Mouse (Mus musculus) MEL (cell line): ENCODE measurements around the gene Rbfox3. TPM values are rescaled to one million over a fixed set of nuclear protein-coding genes. Genes with fewer than 3 reads are reported as not detected.

Source experiments
- DNase-seq: peaks from one replicate; pipeline ENCODE4 v3.0.0; 2011; ENCODE audit warnings: low read depth, low spot score
- H3K27ac ChIP-seq: 2 replicates; pipeline ENCODE4 v1.5.1; 2012; ENCODE audit warnings: low read depth, mild to moderate bottlenecking, control low read depth, low read length, moderate library complexity; ENCODE audit not compliant: control insufficient read depth
- H3K27me3 ChIP-seq, 2 experiments: fragments of 150-350 bp in 1 of 2; sonication (generic) in 1 of 2; 2 replicates each; pipeline ENCODE4 v1.6.1; 2012; ENCODE audit warnings: low read length in 2 of 2, mild to moderate bottlenecking in 2 of 2, improper control_type of control experiment in 1 of 2, moderate library complexity in 1 of 2; ENCODE audit not compliant: insufficient read depth in 2 of 2, control insufficient read depth in 1 of 2
- H3K36me3 ChIP-seq, 2 experiments: 2 replicates each; pipeline ENCODE4 v1.6.1; 2012 to 2014; ENCODE audit warnings: low read length in 2 of 2, improper control_type of control experiment in 1 of 2, inconsistent platforms in 1 of 2, mild to moderate bottlenecking in 1 of 2; ENCODE audit not compliant: insufficient read depth in 2 of 2, control insufficient read depth in 1 of 2
- H3K4me1 ChIP-seq, 2 experiments: fragments of 150-350 bp in 1 of 2; sonication (generic) in 1 of 2; 2 replicates each; pipeline ENCODE4 v1.6.1; 2012; ENCODE audit warnings: low read length in 2 of 2, improper control_type of control experiment in 1 of 2, mild to moderate bottlenecking in 1 of 2; ENCODE audit not compliant: insufficient read depth in 2 of 2, control insufficient read depth in 1 of 2
- H3K4me3 ChIP-seq, 2 experiments: fragments of 150-350 bp in 1 of 2; sonication (generic) in 1 of 2; 2 replicates each; pipeline ENCODE4 v1.5.1; 2012; ENCODE audit warnings: low read depth in 2 of 2, low read length in 2 of 2, mild to moderate bottlenecking in 2 of 2, moderate library complexity in 2 of 2, control low read depth in 1 of 2, improper control_type of control experiment in 1 of 2; ENCODE audit not compliant: control insufficient read depth in 1 of 2, insufficient read depth in 1 of 2
- H3K79me2 ChIP-seq: 2 replicates; pipeline ENCODE4 v1.6.1; 2012; ENCODE audit warnings: mild to moderate bottlenecking, low read length, moderate library complexity; ENCODE audit not compliant: control insufficient read depth, poor library complexity, insufficient read depth
- H3K9ac ChIP-seq: 2 replicates; pipeline ENCODE4 v1.6.1; 2012; ENCODE audit warnings: low read depth, mild to moderate bottlenecking, control low read depth, low read length, moderate library complexity; ENCODE audit not compliant: control insufficient read depth, poor library complexity, severe bottlenecking
- H3K9me3 ChIP-seq: fragments of 150-350 bp; sonication (generic); replicated peaks from 2 replicates; pipeline ENCODE4 v1.6.1; 2012; ENCODE audit warnings: mild to moderate bottlenecking, low read length, improper control_type of control experiment, moderate library complexity; ENCODE audit not compliant: insufficient read depth
- CHD1 ChIP-seq: IDR thresholded peaks from 2 replicates; pipeline ENCODE4 v1.6.1; 2012; ENCODE audit warnings: low read depth, mild to moderate bottlenecking, inconsistent platforms, low read length, improper control_type of control experiment
- CHD2 ChIP-seq: IDR thresholded peaks from 2 replicates; pipeline ENCODE4 v1.6.1; 2011; ENCODE audit warnings: low read length, improper control_type of control experiment
- ELF1 ChIP-seq: IDR thresholded peaks from 2 replicates; pipeline ENCODE4 v1.6.1; 2014; ENCODE audit warnings: low read depth, mild to moderate bottlenecking, inconsistent platforms, low read length, improper control_type of control experiment, moderate library complexity
- EP300 ChIP-seq, 2 experiments: IDR thresholded peaks; 2 replicates each; pipeline ENCODE4 v1.6.1; 2011; ENCODE audit warnings: improper control_type of control experiment in 2 of 2, low read length in 2 of 2, low read depth in 1 of 2, mild to moderate bottlenecking in 1 of 2
- ETS1 ChIP-seq: IDR thresholded peaks from 2 replicates; pipeline ENCODE4 v1.6.1; 2012; ENCODE audit warnings: low read depth, mild to moderate bottlenecking, inconsistent platforms, low read length, improper control_type of control experiment, moderate library complexity
- MAFK ChIP-seq: IDR thresholded peaks from 2 replicates; pipeline ENCODE4 v1.6.1; 2011; ENCODE audit warnings: low read depth, mild to moderate bottlenecking, low read length, improper control_type of control experiment, borderline replicate concordance
- MEF2A ChIP-seq: IDR thresholded peaks from 2 replicates; pipeline ENCODE4 v1.6.1; 2014; ENCODE audit warnings: low read depth, mild to moderate bottlenecking, inconsistent platforms, low read length, improper control_type of control experiment; ENCODE audit not compliant: poor library complexity, insufficient replicate concordance, severe bottlenecking; ENCODE audit errors: extremely low read depth
- MXI1 ChIP-seq: IDR thresholded peaks from 2 replicates; pipeline ENCODE4 v1.6.1; 2011; ENCODE audit warnings: mild to moderate bottlenecking, low read depth, low read length, improper control_type of control experiment
- NELFE ChIP-seq: IDR thresholded peaks from 2 replicates; pipeline ENCODE4 v1.6.1; 2011; ENCODE audit warnings: low read depth, low read length, improper control_type of control experiment
- POLR2A ChIP-seq, 2 experiments: IDR thresholded peaks; 2 replicates each; pipeline ENCODE4 v1.6.1; 2011 to 2012; ENCODE audit warnings: low read length in 2 of 2, mild to moderate bottlenecking in 2 of 2, control low read depth in 1 of 2, improper control_type of control experiment in 1 of 2, low read depth in 1 of 2, moderate library complexity in 1 of 2; ENCODE audit not compliant: control insufficient read depth in 1 of 2, insufficient read depth in 1 of 2, poor library complexity in 1 of 2
- POLR2AphosphoS2 ChIP-seq: IDR thresholded peaks from 2 replicates; pipeline ENCODE4 v1.6.1; 2011; ENCODE audit warnings: low read length, improper control_type of control experiment
- TCF12 ChIP-seq: IDR thresholded peaks from 2 replicates; pipeline ENCODE4 v1.6.1; 2014; ENCODE audit warnings: low read depth, mild to moderate bottlenecking, inconsistent platforms, low read length, improper control_type of control experiment, moderate library complexity
- UBTF ChIP-seq: IDR thresholded peaks from 2 replicates; pipeline ENCODE4 v1.6.1; 2012; ENCODE audit warnings: low read depth, mild to moderate bottlenecking, inconsistent platforms, low read length, improper control_type of control experiment, moderate library complexity, borderline replicate concordance; ENCODE audit not compliant: insufficient read depth
- USF2 ChIP-seq, 2 experiments: IDR thresholded peaks; 2 replicates each; pipeline ENCODE4 v1.6.1; 2011 to 2012; ENCODE audit warnings: improper control_type of control experiment in 2 of 2, low read length in 2 of 2, borderline replicate concordance in 1 of 2, inconsistent platforms in 1 of 2, low read depth in 1 of 2, mild to moderate bottlenecking in 1 of 2; ENCODE audit not compliant: insufficient read depth in 1 of 2
- ZC3H11A ChIP-seq: IDR thresholded peaks from 2 replicates; pipeline ENCODE4 v1.6.1; 2012; ENCODE audit warnings: low read depth, mild to moderate bottlenecking, inconsistent platforms, low read length, improper control_type of control experiment
- ZKSCAN1 ChIP-seq: IDR thresholded peaks from 2 replicates; pipeline ENCODE4 v1.6.1; 2012; ENCODE audit warnings: low read depth, mild to moderate bottlenecking, inconsistent platforms, low read length, improper control_type of control experiment, moderate library complexity
- polyA plus RNA-seq, 2 experiments: library from polyadenylated mRNA; stranded (reverse) in 1 of 2; unstranded in 1 of 2; fragments of >175 nt in 1 of 2; fragments of >200 nt in 1 of 2; gene quantifications; 2 replicates each; pipeline versions ENCODE4 v1.2.1 to v1.2.4; 2012; ENCODE audit warnings: low replicate concordance in 2 of 2, low read depth in 1 of 2; ENCODE audit not compliant: insufficient read length in 2 of 2, insufficient read depth in 1 of 2, missing spikeins in 1 of 2
- total RNA-seq: library from RNA; depleted of rRNA; stranded (reverse); fragments of 300-350 nt; gene quantifications from 2 replicates; pipeline ENCODE4 v1.2.3, GENCODE M21; 2012

Rbfox3 gene
- total and polyA plus RNA-seq, 3 experiments = not detected

GRCm38 (mm10) chr11:118908981-118909813, 2.2 kb downstream of the Rbfox3 start:
- H3K4me1 ChIP-seq = no peaks in the 10 kb centered on the region
- no peaks in the 10 kb centered on the region for H3K9me3 ChIP-seq
- H3K9ac ChIP-seq = no peak overlapping the region
- no peak for TF ChIP-seq EP300 (IDR thresholded peaks at IDR 0.05; ENCODE audit: low read depth in 1 of 2, low read length in 2 of 2)
- TF ChIP-seq UBTF = no peak
- TF ChIP-seq MXI1 = no peak
- TF ChIP-seq CHD1 = no peak
- TF ChIP-seq ELF1 = no peak
- TF ChIP-seq ZKSCAN1 = no peak
- no peak for TF ChIP-seq CHD2
- no peak for TF ChIP-seq MEF2A
- TF ChIP-seq ZC3H11A = no peak
- TF ChIP-seq ETS1 = no peak
- no peak for TF ChIP-seq MAFK
- no peaks in the 10 kb centered on the region for H3K36me3 ChIP-seq
- H3K27me3 ChIP-seq = no peaks in the 10 kb centered on the region
- no peak for DNase-seq
- H3K27ac ChIP-seq = no peak overlapping the region
- no peaks in the 10 kb centered on the region for H3K79me2 ChIP-seq
- H3K4me3 ChIP-seq = no peak overlapping the region

GRCm38 (mm10) chr11:118908431-118908980, 2.9 kb downstream of the Rbfox3 start:
- Histone ChIP-seq H3K9me3 (no peaks in the 10 kb centered on the region), H3K27me3 (no peaks in the 10 kb centered on the region), H3K4me1 (no peaks in the 10 kb centered on the region), H3K79me2 (no peaks in the 10 kb centered on the region), H3K4me3 (no peak overlapping the region), H3K9ac (no peak overlapping the region), H3K36me3 (no peaks in the 10 kb centered on the region), H3K27ac (no peak overlapping the region)
- no peak for TF ChIP-seq EP300 (IDR thresholded peaks at IDR 0.05; ENCODE audit: low read depth in 1 of 2, low read length in 2 of 2)
- no peak for TF ChIP-seq POLR2A (IDR thresholded peaks at IDR 0.05; ENCODE audit: control insufficient read depth in 1 of 2, insufficient read depth in 1 of 2, low read depth in 1 of 2, low read length in 2 of 2, poor library complexity in 1 of 2)
- TF ChIP-seq CHD1 = no peak
- TF ChIP-seq ZC3H11A = no peak
- no peak for TF ChIP-seq NELFE
- no peak for TF ChIP-seq TCF12
- no peak for TF ChIP-seq USF2 (IDR thresholded peaks at IDR 0.05; ENCODE audit: borderline replicate concordance in 1 of 2, insufficient read depth in 1 of 2, low read depth in 1 of 2, low read length in 2 of 2)
- no peak for TF ChIP-seq ETS1
- no peak for TF ChIP-seq POLR2AphosphoS2
- DNase-seq = no peak
